Mouse (Mus musculus) cerebellum, adult 2 months (tissue): ENCODE results near the gene Gm9789. TPM values are rescaled to one million over a fixed set of nuclear protein-coding genes. Genes with fewer than 3 reads are reported as not detected.
"Not testable (repeated sequence)": the region's sequence is repeated elsewhere in the genome, so short reads cannot be mapped to it uniquely, and the experiment has no call there.

ENCODE experiments used
- DNase-seq, 2 experiments: peaks; one replicate each; pipeline ENCODE4 v3.0.0; 2021
- H3K27ac ChIP-seq: fragments of 200-500 bp; 2 replicates; pipeline ENCODE4 v1.5.1; 2012; ENCODE audit warnings: low read length, control low read depth, inconsistent platforms; ENCODE audit not compliant: insufficient read depth
- H3K27me3 ChIP-seq: fragments of 200-500 bp; 2 replicates; pipeline ENCODE4 v1.6.1; 2012; ENCODE audit warnings: inconsistent platforms, mild to moderate bottlenecking, low read length, moderate library complexity; ENCODE audit not compliant: control insufficient read depth, insufficient read depth
- H3K4me1 ChIP-seq: fragments of 200-500 bp; 2 replicates; pipeline ENCODE4 v1.6.1; 2011; ENCODE audit warnings: low read length; ENCODE audit not compliant: control insufficient read depth, insufficient read depth
- H3K4me3 ChIP-seq: fragments of 200-500 bp; replicated peaks from 2 replicates; pipeline ENCODE3; 2011; ENCODE audit warnings: mild to moderate bottlenecking, low read depth, low read length, control low read depth; ENCODE audit not compliant: insufficient read depth
- CTCF ChIP-seq: fragments of 200-500 bp; IDR thresholded peaks from 2 replicates; pipeline ENCODE4 v1.5.1; 2011; ENCODE audit warnings: low read depth, mild to moderate bottlenecking, control low read depth, low read length, moderate library complexity, borderline replicate concordance; ENCODE audit not compliant: insufficient read depth
- POLR2A ChIP-seq: fragments of 200-500 bp; IDR thresholded peaks from 2 replicates; pipeline ENCODE4 v1.6.1; 2011; ENCODE audit warnings: low read length, control low read depth, borderline replicate concordance; ENCODE audit not compliant: insufficient read depth
- WGBS: fragments of 180-500 bp; shearing (Covaris S2); methylation state at CpG from one replicate; pipeline ENCODE4 v1.1.7; 2018; 5-methylcytosine and 5-hydroxymethylcytosine counted together
- polyA plus RNA-seq: library from polyadenylated mRNA; depleted of rRNA; stranded (reverse); fragments of >200 nt; gene quantifications from 2 replicates; pipeline ENCODE4 v1.2.3, GENCODE M21; 2012; rRNA removed

The Gm9789 gene
- not detected in 2 replicates for polyA plus RNA-seq

- WGBS, result 85% methylated on average over 4 of the region's 4 CpGs
- TF ChIP-seq POLR2A, result no peak
- no peak for TF ChIP-seq CTCF
- no peak within 1 kb of the TSS for H3K4me3 ChIP-seq
- no peaks in the 10 kb centered on the region for H3K4me1 ChIP-seq
- H3K27ac ChIP-seq, result no peak within 1 kb of the TSS
- no peaks in the 10 kb centered on the region; the same call in 1 of the 2 replicates for H3K27me3 ChIP-seq
- no peak for DNase-seq
These were observed at the start of gene Gm9789 for GRCm38 (mm10) chr16:89157652-89158051. Gene Gm9789, plus strand, starts transcription at chr16:89157952.

- Histone ChIP-seq H3K4me1 (no peaks in the 10 kb centered on the region), H3K4me3 (no peak within 1 kb of the TSS), H3K27me3 (no peaks in the 10 kb centered on the region), H3K27ac (no peak within 1 kb of the TSS)
- no peak for DNase-seq
- 94% methylated on average over 1 of the region's 1 CpGs for WGBS
- no peak for TF ChIP-seq POLR2A
- no peak for TF ChIP-seq CTCF
These were observed 17.2 kb upstream of the Gm9789 start, which contains the start of gene Gm6358 for GRCm38 (mm10) chr16:89140551-89140950. Gene Gm6358, plus strand, starts transcription at chr16:89140851.

GRCm38 (mm10) chr16:89150786-89151185 lies 7.0 kb upstream of the Gm9789 start, which contains the start of gene Gm10061:
Gene Gm10061, plus strand, starts transcription at chr16:89151086.
- no peak for TF ChIP-seq CTCF
- no peak for TF ChIP-seq POLR2A
- DNase-seq, result no peak
- Histone ChIP-seq H3K4me3 (no peak within 1 kb of the TSS), H3K27ac (no peak within 1 kb of the TSS), H3K27me3 (no peaks in the 10 kb centered on the region; the same call in 1 of the 2 replicates), H3K4me1 (no peaks in the 10 kb centered on the region)
- 96% methylated on average over 1 of the region's 1 CpGs for WGBS

- not testable (repeated sequence) for H3K27ac ChIP-seq, H3K4me3 ChIP-seq, H3K4me1 ChIP-seq, H3K27me3 ChIP-seq, DNase-seq
These were observed 11.4 kb downstream of the Gm9789 start, which contains the start of gene Gm7735 for GRCm38 (mm10) chr16:89169190-89169589. Gene Gm7735, plus strand, starts transcription at chr16:89169490.

- no peaks in the 10 kb centered on the region for H3K4me1 ChIP-seq
- no peaks in the 10 kb centered on the region for H3K27me3 ChIP-seq
- WGBS, result 84% methylated on average over 2 of the region's 2 CpGs
- H3K4me3 ChIP-seq, result no peak within 1 kb of the TSS
- DNase-seq, result no peak
- no peak for TF ChIP-seq CTCF
- TF ChIP-seq POLR2A, result no peak
- H3K27ac ChIP-seq, result no peak within 1 kb of the TSS
These were observed 16.7 kb downstream of the Gm9789 start, which contains the start of gene 1110057P08Rik for GRCm38 (mm10) chr16:89174435-89174834. Gene 1110057P08Rik, plus strand, starts transcription at chr16:89174735.

- Histone ChIP-seq H3K27ac (no peak overlapping the region), H3K4me1 (no peaks in the 10 kb centered on the region), H3K4me3 (no peak overlapping the region), H3K27me3 (no peaks in the 10 kb centered on the region)
- DNase-seq, result no peak
- WGBS, result 78% methylated on average over 4 of the region's 4 CpGs
- TF ChIP-seq CTCF (no peak), POLR2A (no peak)
These were observed 30.9 kb downstream of the Gm9789 start for GRCm38 (mm10) chr16:89188621-89189020.

- WGBS, result 69% methylated on average over 1 of the region's 1 CpGs
- DNase-seq, result no peak
- no peaks in the 10 kb centered on the region for H3K4me1 ChIP-seq
- TF ChIP-seq POLR2A, result no peak
- TF ChIP-seq CTCF, result no peak
- no peak within 1 kb of the TSS for H3K27ac ChIP-seq
- H3K4me3 ChIP-seq, result no peak within 1 kb of the TSS
- no peaks in the 10 kb centered on the region for H3K27me3 ChIP-seq
These were observed 47.8 kb downstream of the Gm9789 start, which contains the start of gene Krtap20-2 for GRCm38 (mm10) chr16:89205561-89205960. Gene Krtap20-2, plus strand, starts transcription at chr16:89205861.

Other genes with a start within 250 kb of the Gm9789 start
- gene Krtap19-9b, start 225.7 kb upstream of the Gm9789 start, polyA plus RNA-seq, result not detected in 2 replicates
- not detected in 2 replicates for gene Krtap16-3, start 195.1 kb upstream of the Gm9789 start, polyA plus RNA-seq
- not detected in 2 replicates for gene Krtap22-2, start 147.2 kb upstream of the Gm9789 start, polyA plus RNA-seq
- not detected in 2 replicates for gene Gm10229, start 142.7 kb upstream of the Gm9789 start, polyA plus RNA-seq
- gene Krtap6-1, start 126.3 kb upstream of the Gm9789 start, polyA plus RNA-seq, result not detected in 2 replicates
- gene Gm10228, start 116.5 kb upstream of the Gm9789 start, polyA plus RNA-seq, result not detected in 2 replicates
- not detected in 2 replicates for gene Krtap6-5, start 110.1 kb upstream of the Gm9789 start, polyA plus RNA-seq
- gene 1110025L11Rik, start 94.0 kb upstream of the Gm9789 start, polyA plus RNA-seq, result not detected in 2 replicates
- gene Krtap6-3, start 73.9 kb upstream of the Gm9789 start, polyA plus RNA-seq, result not detected in 2 replicates
- not detected in 2 replicates for gene Gm6358, start 17.1 kb upstream of the Gm9789 start, polyA plus RNA-seq
- gene Gm10061, start 6.9 kb upstream of the Gm9789 start, polyA plus RNA-seq, result not detected in 2 replicates
- gene Gm7735, start 11.5 kb downstream of the Gm9789 start, polyA plus RNA-seq, result not detected in 2 replicates
- not detected in 2 replicates for gene 1110057P08Rik, start 16.8 kb downstream of the Gm9789 start, polyA plus RNA-seq
- gene Krtap20-2, start 47.9 kb downstream of the Gm9789 start, polyA plus RNA-seq, result not detected in 2 replicates
- gene Krtap21-1, start 245.9 kb downstream of the Gm9789 start, polyA plus RNA-seq, result not detected in 2 replicates